Mouse (Mus musculus) gastrocnemius, postnatal 4 days (tissue): ENCODE measurements around the gene Aatk. TPM values are rescaled to one million over a fixed set of nuclear protein-coding genes. Genes with fewer than 3 reads are reported as not detected.

Experiments
- DNase-seq, 2 experiments: peaks; one replicate each; pipeline ENCODE4 v3.0.0; 2021 to 2022; ENCODE audit warnings: low spot score in 2 of 2, mixed read lengths in 2 of 2
- total RNA-seq, 2 experiments: library from RNA; stranded (reverse); gene quantifications; 2 replicates each; pipeline ENCODE4 v1.2.3; 2021

The Aatk gene
- total RNA-seq, 2 experiments from 2014 or later: 25.9 to 29.2 TPM

DNA sequence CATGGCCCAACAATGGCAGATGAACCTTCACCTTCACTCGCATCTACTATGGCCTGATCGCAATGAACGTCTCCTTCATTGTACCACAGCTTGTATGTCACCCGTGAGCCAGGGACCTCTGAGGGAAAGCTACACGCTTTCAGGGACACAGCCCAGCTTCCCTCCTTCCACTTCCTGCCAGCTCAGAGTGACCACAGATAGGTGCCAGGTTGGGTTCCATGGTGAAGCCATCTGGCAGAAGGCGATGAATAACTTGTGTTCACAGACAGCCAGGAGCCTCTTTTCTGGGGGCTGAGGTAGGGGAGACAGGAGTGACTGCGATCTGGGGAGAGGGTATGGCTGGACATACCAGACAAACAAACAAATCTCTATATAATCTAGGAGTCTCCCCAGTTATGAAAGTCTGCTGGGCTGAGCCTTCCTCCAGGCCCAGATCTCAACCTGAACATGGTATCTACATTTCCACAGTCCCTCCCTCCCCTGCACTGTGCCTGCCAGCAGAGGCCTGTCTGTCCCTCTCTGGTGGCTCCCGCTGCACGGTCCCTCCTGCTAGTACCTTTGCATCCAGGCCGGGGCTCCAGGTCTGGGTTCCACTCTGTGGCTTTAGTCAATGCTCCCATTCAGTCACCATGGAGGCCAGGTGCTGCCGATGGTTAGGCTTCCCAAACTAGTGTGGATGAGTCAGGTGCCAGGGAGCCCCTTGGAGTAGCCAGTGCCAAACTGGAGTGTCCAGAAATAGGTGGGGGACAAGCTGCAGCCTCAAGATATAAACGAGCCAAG is 9.2 kb upstream of the Aatk start:
- no peak for DNase-seq

DNA sequence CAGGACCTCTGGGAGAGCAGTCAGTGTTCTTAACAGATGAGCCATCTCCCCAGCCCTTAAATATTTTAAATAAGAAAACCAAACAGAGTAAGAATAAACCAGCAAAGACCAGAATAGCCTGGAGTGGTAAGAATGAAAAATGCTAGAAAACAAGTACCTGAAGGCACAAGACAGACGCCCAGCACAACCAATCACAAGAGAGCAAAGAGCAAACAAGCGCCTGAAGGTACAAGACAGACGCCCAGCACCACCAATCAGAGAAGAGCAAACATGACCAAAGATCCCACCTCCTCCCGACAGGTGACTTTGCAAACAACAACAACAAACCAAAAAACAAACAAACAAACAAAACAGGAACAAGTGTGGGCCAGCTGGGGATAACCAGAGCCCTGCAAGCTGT is 6.9 kb upstream of the Aatk start:
- no peak for DNase-seq

- no peak for DNase-seq
Observed at GRCm38 (mm10) chr11:120052274-120052673, 5.3 kb upstream of the Aatk start.

GRCm38 (mm10) chr11:120051124-120051811 is 4.3 kb upstream of the Aatk start:
- DNase-seq: no peak

DNA sequence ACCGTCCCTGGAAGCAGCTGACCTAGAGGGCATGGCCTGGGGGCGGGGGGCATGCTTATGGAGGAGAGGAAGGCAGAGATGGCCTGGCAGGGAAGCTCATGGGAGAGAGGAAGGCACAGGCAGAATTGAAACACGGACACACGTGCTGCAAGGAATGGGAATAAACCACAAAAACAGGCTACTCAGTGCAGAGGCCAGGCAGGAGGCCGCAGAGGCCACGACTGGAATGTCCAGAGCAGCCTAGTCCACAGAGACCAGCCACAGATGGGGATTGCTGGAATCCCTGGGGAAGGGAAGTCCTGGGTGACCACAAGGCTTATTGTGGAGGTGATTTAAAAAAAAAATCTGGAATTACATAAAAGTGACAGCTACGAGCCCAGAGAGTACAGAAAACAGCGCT is 2.1 kb upstream of the Aatk start:
- DNase-seq: no peak

- no peak for DNase-seq
Observed at GRCm38 (mm10) chr11:120048252-120048556, 1.2 kb upstream of the Aatk start.

DNA sequence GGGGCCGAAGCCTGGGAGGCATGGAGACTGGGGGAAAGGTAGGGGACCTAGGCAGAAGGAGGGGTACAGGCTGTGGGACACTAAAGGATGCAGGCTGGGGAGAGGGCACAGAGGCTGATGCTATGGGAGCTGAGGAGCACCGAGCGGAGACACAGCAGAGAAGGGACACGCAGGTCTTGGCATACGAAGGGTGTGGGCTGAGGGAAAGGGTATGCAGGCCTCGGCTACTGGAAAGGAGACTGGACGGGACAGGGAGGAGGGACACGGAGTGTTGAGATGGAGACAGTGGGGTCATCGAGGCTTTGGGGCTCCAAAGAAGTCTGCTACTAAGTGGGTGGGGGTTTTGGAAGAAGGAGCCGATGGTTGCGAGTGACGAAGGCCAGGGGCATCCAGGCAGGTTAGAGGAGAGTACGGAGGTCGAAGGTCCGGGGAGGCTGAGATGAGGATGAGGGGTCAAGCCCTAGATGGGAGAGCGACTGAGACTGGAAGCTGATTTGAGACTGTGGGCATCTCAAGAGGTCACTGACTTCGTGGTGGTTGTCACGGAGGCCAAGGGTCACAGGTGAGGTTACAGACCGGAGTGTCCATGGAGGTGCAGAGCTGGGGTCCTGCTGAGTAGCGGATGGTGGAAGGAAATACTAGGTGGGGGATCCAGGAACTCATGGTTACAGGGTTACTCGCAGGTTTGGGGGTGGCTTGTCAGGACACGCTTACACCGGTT is 724 bp upstream of the Aatk start:
- no peak for DNase-seq

GRCm38 (mm10) chr11:120045839-120046552 is 971 bp downstream of the Aatk start:
- no peak for DNase-seq

DNA sequence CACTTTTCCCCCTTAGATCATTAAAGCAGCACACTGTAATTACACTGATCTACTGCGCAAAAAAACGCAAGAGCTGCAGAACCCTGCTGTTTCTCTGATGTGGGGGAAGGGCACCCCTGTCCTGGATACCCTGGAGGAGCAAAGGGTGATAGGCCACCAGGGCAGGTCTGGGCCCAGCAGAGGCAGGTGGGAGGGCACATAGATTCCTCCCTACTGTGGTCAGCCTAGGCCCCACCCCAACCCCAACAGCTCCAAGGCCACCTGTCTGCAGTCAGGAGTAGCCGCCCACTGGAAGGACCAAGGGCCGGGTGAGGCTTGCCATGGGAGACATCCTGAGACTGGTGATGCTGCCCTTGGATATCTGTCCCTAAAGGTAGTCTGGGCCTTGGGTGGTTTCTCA is 1.6 kb downstream of the Aatk start:
- DNase-seq: no peak

- DNase-seq: no peak
Observed at GRCm38 (mm10) chr11:120042141-120042838, 4.7 kb downstream of the Aatk start.

DNA sequence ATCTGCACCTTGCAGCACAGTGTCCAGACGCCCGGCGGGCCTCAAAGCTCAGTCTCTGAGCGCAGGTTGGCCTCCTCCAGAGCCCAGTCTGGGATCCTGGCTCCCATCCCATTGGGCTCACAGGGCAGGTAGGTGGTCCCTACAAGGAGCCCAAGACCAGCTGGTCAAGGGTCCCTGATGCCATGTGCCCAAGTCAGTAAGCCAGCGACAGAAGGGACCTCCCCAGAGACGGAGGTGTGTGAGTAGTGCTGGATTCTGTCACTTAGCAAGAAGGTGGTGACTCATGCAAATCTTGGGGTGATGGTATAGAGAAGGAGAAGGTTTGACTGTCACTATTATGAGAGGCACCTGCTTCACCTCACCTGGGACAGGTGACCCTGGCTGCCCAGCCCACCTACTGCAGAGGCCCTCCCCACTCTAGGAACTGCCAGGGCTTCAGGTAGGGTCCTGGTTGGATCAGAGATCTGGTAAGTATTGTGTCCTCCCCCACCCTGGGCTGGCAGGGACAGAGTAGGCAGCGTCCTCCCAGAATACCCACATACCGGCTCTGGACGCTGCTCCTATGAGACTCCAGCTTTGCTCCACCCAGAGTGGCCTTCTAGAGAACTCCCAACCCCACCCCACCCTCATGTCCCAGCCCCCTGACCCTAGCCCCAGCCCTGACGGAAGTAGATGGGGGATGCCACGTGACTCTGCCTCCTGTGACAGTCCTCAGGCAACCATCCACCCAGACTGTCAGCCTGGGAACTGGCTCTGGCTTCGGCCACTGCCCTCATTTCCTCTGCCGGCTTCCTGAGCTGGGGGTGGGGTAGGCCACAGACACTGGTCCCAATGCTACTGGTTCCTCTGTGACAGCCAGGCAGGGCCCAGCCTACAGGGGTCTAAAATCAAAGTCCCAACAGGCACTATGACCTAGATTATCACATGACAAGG is 5.5 kb downstream of the Aatk start:
- DNase-seq: peak in 1 of 2 experiments; percentile 56

DNA sequence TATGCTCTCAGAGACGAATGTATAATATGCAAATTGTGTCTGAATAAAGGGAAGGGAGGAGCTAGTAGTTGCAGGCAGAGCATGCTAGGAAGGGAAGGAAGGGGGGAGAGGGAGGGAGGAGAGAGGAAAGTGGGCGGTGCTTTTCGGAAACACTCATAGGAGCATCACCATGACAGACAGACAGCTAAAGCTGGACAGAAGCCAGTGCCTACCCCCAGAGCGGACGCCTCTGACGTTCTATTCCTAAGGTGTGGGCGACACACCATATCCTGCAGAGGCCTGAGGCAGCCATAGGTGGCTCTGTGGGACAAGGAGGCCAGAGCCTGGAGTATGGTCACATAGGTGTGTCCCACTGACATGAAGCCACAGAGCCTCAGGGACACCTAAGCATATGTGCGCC is 6.5 kb downstream of the Aatk start:
- DNase-seq: no peak

DNA sequence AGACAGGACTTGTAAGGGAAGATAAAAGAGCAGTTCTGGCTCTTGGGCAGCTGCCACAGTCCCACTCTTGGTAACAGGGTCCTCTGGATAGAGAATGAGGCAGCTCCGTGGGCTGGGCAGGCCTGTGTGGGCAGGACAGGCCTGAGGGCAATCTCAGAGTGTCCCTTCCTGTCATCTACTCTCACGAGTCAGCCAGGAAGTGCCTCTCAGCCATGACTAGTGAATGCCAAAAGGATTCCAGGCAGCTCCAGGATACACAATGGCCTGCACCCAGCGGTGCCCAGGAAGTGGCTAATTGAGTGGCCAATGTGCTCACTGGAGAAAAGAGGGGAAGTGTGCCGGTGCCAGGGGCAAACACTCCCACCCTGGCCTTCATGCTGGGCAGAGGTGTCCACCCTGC is 7.4 kb downstream of the Aatk start:
- DNase-seq: no peak

- DNase-seq: no peak
Observed at GRCm38 (mm10) chr11:120034762-120035161, 12.2 kb downstream of the Aatk start.

DNA sequence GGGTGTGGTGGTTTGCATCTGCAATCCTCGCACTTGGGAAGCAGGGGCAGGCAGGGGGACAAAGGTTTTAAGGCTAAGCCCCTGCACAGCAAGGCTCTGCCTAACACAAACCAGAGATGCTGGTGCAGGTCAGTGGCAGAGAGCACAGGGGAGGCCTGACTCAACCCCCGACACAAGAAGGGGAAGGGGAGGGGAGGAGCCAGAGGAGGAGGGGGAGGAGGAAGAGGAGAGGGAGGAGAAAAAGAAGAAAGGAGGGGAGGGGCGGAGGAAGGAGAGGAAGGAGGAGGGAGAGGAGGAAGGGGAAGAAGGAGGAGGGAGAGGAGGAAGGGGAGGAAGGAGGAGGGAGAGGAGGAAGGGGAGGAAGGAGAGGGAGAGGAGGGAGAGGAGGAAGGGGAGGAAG is 12.7 kb downstream of the Aatk start:
- no peak for DNase-seq

DNA sequence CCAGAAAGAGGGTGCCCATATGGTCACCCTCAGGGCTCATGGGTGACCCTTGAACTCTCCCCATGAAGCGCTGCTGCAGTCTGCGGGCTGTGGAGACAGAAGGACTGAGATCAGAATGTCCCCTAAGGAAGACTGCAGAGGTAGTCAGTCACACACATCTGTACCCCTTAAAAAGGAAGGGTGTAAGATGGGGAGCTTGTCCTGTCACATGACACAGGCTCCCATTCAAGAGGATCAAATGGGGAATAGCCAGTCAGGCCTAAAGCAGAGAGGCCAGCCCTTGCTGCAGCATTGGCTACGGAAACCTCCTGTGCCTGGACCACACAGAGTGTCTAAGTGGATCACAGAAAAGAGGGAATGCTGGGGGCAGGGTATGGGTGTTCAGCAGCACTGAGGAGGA is 13.5 kb downstream of the Aatk start:
- DNase-seq: no peak

DNA sequence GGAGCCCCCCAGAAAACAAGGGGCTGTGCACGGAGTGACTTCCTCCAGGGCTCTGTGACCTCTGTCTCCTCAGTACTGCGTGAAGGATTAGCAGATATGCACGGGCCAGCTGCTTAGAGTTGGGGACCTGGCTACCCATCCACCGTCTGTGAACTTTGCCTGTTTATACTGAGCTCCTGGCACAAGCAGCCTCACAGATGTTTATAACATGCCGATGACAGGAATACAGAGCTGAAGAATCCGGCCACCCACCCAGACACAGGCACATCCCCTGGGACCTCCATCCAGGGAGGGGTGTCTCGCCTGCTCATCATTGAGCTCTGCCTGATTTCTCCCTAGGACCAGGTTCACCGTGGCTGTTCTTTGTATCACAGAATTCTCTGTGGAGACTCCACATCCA is 14.9 kb downstream of the Aatk start:
- DNase-seq: no peak

DNA sequence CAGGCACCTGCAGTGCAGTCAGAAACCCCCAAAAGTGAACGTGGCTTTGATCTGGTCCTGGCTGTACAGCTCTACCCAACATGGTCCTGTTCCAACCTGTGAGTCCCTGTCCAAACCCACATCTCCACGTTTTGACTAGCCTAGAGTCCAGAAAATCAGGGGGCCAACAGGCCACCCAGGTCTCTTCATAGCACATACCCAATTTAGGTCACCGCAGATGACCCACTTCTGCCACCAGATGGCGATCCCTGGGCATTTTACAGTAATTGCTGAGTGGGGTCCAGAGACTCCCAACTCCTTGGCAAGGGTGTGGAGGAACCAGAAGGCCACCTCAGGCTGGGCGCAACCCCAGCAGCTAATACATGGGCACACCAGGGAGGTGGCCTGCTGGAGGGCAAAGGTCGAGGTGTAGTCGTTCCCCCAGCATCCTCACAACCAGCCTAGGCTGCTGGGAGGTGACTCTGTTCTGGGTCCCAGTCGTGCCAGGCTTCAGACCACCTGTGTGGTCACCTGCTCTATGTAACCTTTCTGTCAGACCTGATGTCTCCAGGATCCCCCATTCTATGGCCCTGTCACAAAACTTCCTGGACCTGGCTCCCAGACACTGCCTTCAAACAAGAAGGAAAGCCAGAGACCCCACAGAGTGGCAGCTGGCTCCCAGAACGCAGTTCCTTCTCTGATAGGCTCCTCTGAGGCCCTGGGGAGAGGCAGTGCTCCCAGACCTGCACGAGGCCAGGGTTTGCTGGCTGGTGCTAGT is 16.6 kb downstream of the Aatk start:
- DNase-seq: peak in 1 of 2 experiments; percentile 58

GRCm38 (mm10) chr11:120029431-120030144 is 17.4 kb downstream of the Aatk start:
- no peak for DNase-seq
